Mouse (Mus musculus) spleen, adult 12 weeks (tissue): ENCODE data around the gene Tomm40l.

ENCODE experiments used
- DNase-seq: peaks from one replicate; pipeline ENCODE4 v3.0.0; 2022; ENCODE audit warnings: low spot score

Tomm40l gene

DNA sequence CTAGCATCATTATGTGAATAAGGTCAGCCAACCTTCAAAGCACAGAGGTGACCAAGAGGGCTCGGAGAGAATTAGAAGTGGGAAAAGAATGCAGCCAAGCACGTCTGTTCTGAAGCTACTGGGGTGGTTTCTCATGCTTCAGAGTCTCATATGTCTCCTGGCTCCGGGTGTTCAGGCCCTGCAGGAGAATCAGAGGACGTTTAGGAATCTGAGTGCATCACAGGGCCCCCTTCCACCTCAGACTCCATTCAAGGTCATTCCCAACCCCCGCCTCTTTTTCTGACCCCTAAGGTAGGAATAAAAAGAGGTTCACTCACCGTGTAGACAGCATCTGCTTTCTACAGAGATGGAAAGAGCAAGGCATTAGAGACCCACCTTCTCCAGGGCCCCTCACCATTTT, 7.4 kb upstream of the Tomm40l start:
- DNase-seq: no peak

DNA sequence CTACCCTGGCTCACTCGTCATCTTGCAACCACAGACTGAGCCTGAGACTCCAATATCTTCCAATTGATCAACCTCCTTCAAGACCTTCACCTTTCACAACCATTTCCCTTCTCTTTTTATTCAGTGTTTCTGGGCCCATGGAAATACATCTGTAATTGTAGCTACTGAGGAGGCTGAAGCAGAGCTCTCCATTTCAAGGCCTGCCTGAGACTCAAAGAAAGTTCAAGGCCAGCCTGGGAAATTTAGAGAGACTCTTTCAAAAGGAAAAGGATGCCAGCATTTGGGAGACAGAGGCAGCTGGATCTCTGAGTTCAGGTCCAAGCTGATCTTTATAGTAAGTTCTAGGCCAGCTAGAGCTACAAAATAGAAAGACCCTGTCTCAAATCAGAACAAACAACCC, 5.6 kb upstream of the Tomm40l start:
- no peak for DNase-seq

DNA sequence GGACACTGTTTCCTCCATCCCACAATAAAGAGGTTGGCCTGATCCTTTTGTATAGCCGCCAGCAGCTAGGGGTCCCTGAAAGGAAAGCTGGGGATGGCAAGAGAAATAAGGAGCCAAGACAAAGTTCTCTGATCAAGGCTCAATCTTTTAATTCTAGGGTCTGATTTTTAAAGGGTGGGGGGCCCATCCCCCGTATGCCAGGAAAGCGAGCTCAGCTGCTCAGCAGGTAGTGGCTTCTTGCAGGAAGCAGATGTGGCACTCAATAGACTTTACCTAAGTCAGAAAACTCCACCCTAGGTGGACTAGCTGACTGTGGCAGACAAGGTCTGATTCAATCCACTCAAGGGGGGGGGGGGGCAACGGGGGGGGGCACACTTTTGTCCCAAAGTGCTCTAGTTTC, 4.5 kb upstream of the Tomm40l start:
- no peak for DNase-seq

DNA sequence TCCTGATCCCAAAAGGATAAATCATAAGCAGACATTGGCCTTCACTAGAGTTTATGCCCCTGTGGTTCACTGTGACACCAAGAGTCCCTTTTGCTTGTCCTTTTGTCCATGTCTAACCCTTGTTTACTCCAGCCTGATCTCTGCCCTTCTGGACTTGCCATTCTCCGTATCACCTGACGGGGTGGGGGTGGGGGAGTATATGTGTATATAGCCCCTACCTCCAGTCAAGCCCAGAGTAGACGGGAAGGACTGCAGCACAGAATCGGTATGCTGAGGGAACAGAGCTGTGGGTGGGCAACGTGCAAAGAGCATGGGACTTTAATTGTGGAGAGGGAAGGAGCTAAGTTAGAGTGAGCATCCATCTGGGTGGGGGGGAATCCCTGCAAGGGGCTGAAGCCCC, 2.5 kb upstream of the Tomm40l start, which contains the start of gene Apoa2:
Apoa2 (plus strand) TSS at position 198 of the 400 bp plus-strand sequence.
- DNase-seq: no peak

DNA sequence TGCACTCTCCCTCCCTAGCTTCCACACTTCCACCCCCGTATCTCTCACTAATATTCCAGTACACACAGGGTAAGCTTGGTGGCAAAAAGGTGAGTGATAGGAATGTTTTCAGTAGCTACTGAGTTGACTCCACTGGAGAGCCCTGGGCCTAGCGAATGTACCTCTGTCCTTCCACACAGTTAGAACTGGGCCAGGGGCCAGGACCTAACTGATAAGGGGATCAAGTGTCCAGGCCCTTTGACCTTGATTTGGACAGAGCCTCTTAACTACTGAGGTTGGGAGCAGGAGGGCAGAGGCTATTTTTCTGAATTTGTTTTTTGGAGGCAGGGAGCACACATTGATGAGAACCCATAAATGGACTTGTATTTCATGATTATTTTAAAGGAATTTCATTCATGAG, 1.5 kb upstream of the Tomm40l start:
- no peak for DNase-seq

DNA sequence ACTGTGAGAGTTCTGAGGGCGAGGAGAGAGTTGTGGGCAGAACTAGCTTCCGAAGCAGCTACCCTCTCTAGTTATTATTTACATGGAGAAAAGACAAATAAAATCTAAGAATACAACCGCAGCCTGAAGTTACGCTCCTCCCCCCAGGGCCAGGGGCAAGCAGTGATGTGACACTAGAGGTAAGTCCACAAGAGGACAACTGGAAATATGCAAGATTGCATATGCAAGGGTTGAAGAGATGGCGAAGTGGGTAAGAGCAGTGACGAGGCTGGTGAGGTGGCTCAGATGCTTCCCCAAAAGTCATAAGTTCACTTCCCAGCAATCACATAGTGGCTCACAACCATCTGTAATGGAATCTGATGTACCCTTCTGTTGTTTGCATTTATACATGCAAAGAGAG, 854 bp upstream of the Tomm40l start:
- DNase-seq: no peak

DNA sequence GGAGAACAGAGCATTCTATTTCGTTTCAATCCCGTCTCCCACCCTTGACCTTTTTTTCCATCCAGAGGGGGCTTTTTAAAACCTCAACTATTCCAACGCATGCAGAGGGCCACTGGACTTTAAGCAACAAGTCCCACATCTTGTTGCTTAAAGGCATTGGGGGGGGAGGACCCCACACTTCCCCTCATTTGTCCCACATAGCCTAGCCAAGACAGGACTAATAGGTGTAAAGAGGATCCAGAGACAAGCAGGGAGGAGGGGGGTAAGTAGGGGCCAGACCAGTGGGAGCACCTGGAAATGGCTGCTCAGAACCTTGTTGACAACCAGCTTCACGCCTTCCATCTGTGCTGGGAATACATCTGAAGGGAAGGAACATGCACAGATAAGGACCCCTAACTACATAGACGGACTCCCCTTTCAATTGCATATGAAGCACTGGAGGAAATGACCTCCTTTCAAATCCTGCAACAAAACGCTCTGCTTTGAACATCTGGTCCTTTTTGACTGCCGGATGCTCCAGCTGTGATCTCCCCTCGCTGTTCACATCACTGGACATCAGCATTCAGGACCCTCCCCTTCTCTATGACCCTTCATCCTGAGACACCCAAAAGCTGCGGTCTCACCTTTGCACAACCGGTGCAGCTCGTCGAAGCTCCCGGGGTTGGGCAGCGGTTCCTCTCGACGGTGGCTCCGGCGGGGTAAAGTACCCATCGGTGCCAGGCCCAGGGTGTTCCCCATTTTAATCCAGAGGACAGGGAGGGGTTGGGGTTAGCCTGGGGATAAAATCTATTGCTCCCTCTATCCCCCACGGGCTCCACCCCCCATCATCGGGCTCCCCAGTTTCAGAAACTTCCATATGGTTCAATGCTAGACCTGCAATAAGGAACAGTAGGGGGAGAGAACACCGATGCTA, 777 bp downstream of the Tomm40l start:
- no peak for DNase-seq

DNA sequence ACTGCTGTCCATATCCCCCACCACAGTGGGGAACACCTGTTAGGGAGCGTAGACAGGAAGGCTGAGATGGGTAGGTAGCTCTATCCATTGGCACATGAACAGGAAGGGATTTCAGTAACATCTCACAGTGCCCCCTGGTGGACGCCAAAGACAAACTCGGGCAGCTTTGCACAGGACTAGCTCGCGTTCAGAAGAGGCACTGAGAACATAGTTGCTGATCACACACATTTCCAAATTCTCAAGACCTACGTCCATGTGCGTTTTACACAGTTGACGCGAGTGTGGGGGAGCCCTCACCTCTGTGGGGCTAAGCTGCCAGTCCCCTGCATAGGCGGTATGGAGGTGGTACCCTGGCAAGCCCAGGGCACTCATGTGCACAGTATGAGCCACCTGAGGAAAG, 1.4 kb downstream of the Tomm40l start:
- DNase-seq: peak; percentile 63

DNA sequence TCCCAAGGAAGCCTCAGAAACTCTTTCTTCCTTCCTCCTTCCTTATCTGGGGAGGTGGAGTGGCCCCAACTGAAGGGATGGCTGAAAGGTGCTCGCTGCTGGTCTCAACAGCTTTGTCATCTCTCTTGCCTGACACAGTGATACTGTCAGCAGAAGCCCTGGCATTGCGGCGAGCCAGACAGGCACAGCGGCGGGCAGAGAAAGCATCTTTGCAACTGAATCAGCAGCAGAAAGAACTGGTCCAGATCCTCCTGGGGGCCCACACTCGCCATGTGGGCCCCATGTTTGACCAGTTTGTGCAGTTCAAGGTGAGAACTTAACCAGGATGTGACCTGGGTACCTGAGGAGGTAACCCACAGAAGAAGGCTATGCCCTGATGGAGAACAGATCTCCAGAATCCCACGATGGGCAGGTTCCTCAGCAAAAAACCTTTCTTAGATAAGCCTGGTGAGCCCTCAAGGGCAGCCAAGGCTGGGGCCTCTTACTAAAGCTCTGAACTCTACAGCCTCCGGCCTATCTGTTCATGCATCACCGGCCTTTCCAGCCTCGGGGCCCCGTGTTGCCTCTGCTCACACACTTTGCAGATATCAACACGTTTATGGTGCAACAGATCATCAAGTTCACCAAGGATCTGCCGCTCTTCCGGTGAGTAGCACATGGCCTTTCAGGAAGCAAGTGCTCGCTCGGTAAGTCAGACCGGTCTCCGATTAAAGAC, 5.9 kb downstream of the Tomm40l start:
- no peak for DNase-seq

DNA sequence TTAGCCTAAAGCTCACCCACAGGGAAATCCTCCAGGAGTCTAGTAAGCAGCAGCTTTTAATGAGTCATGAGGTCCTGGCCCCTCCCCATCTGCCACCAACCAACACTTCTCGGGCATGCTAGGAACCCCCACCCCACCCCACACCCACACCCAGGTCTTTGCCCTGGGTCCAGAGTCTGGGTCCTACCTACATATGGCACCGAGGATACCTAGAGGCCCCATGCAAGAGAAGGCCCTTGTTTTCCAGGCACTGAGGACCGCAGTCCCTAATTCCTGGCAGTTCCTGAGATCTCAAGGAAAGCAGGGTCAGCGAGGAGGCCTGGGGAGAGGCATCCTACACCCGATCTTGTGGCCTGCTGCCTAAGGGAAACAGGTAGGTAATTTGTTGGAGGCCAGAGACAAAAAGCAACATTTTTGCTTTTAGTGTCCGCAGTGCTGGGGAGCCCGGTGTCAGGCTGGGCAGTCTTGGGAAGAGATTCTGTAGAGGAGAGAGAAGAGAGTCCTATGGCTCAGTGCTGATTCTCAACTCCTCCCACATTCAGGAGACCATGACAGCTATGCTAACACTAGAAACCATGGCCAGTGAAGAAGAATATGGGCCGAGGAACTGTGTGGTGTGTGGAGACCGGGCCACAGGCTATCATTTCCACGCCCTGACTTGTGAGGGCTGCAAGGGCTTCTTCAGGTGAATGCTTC, 8.4 kb downstream of the Tomm40l start, which contains the start of gene Nr1i3:
Nr1i3 (plus strand) TSS at position 170 of the 696 bp plus-strand sequence.
- no peak for DNase-seq

DNA sequence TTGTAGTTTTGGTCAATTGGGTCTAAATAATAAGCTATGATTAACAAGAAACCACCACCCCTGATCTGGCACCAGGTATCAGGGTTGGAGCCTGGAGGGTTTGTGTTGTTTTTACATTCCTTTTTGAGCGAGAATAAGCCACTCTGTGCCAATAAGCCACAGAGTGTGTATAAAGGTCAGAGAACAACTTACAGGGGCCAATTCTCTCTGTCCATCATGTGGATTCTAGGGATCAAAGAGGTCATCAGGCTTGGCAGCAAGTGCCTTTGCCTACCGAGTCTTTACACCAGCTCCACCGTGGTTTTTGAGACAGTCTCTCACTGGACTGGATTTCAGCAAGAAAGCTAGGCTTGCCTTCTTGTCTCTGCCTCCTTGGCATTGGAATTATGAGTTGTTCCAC, 9.5 kb downstream of the Tomm40l start:
- DNase-seq: no peak

DNA sequence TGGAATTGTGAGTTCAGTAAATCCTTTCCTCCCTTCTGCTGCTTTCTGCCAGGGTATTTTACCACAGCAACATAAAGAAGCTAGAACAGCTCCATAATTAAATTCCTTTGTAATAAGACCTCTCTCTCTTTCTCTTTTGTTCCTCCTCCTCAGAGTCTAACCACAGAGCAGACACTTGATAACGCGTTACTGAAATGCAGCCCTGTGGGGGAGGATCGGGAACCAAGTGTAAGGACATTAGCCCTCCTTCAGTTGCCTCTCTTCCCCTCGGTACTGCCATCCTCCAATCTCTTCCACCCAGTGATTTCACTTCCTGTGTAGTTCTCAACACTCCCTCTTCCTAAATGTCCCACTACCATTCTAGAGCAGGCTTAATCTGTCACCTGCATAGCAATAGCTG, 12.9 kb downstream of the Tomm40l start:
- DNase-seq: no peak

DNA sequence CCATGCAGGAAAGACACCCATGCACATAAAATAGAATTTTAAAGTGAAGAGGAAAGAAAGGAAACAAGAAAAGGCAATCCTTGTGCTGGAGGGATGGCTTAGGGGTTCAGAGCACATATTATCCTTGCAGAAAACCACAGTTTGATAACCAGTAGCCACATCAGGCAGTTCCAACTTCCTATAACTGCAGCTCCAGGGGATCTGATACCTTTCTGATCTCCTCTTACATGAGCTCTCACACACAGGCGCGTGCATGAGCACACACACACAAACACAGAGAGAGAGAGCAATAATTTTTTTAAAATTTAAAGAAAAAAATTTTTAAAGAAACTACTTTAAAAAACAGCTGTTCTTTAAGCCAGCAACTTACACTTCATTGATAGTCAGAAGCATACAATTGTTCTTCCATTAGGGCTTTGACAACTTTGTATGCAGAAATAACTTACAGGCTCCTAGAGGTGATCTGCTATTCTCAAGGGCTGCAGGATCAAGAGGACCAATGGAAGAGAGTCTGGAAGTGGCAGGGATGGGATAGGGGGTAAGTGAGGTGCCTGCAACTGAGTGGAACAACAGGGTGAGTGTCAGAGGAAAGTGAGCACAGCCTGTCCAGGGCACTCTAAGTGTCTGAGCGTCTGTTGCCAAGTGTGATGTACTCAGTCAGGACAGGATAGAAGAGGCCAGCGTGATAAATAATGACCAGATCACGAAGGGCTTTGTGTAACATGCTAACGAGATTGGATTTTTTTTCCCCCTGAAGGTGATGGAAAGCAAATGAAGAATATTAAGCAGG, 16.4 kb downstream of the Tomm40l start:
- DNase-seq: no peak

DNA sequence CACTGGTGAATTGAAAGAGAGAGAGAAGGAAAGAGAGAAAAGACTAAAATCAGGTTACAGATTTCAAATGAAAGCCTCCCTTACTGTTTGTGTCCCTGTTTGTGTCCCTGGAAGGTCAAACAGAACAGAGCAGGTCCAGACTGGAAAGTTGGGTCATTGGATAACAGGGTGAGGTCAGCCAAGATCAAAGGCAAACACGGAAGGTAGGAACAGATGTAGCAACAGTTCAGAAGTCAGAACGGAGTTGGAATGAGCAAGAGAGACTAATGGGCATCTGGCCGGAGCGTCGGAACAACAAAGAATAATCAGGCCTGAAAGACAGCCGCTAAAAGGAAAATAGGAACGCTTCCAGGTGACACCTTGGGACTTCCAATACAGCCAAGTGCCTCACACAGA, 18.1 kb downstream of the Tomm40l start:
- DNase-seq: no peak

DNA sequence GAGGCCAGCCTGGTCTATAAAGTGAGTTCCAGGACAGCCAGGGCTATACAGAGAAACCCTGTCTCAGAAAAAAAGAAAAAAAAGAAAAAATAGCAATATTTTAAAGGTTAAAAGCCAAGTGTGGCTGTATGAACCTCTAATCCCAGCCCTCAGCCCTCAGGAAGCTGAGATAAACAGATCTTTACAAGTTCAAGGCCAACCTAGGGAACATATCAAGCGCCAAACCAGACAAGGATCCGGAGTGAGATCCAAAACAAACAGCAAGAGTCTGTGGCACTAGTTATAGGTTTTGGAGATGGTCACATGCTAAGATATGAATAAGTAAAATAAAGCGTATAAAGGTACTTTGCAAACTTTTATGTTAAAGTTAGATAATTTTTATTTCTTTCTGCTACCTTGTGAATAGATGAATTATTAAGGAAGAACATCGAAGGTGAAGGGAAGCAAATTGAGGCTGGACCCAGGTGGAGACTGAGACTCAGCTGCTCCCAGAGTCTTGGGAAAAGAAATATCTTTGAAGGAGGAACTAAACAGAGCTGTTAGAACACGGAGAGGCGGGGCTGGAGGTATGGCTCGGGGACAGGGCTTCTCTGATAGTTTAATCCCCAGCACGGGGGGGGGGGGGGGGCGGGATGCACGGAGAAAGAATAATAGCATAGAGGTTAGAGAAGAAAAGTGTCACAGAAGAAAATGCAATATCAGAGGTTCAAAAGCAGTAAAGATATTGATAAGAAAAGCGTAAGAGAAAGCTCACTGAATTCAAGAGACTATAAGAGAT, 18.7 kb downstream of the Tomm40l start:
- DNase-seq: no peak

DNA sequence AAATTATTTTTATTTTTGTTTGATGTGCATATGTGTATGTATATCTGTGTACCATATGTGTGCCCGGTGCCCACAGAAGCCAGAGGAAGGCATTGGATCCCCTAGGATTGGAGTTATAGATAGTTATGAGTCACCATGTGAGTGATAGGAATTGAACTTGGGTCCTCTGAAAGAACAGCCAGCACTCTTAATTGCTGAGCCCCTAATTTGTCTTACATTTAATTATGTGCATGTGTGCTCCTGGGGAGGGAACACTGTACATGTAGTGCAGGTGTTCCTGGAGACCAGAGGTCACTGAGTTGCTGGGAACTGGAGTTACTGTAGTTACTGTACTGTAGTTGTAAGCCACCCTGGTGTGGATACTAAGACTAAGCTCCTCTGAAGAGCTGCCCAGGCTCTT, 21.5 kb downstream of the Tomm40l start:
- DNase-seq: no peak

DNA sequence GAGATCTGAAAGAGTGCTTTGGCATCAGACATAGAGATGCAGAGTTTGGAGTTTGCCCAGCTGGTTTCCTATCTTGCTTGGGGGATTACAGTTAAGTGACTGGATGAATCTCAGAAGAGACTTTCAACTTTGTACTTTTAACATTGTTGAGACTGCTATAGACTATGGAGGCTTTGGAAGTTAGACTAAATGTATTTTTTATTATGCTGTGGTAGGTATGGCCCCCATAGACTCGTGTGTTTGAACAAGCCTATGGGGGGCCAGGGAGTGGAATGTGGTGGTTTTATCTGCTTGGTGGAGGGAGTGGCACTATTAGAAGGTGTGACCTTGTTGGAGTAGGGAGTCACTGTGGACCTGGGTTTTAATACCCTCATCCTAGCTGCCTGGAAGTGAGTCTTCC, 22.8 kb downstream of the Tomm40l start:
- DNase-seq: no peak

DNA sequence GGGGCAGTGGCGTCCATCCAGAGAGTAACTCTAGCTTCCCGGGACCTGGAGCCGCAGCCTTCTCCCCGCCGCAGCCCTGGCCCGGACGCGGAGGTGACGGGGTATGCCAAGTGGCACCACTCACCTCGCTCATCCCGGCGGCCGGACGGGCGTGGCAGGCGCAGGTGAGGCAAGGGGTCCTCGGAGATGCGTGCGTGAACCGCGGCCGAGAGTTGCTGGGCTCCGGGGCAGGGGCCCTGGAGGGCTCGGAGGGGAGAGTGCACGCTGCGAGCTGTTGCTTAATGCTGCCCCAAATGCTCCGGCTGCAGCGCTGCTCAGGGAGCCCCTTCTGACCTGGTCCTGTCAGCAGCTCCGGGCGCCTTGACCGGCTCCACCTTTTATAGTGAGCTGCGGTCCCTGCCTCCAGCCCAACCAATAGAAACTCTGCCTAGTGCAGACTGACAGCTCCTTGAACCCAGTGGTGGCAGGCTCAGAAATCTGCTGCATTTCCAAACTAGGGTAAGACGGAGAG, 26.4 kb downstream of the Tomm40l start, which contains the start of gene Pcp4l1:
Pcp4l1 (minus strand) TSS at position 382 of the 511 bp plus-strand sequence.
- DNase-seq: no peak

DNA sequence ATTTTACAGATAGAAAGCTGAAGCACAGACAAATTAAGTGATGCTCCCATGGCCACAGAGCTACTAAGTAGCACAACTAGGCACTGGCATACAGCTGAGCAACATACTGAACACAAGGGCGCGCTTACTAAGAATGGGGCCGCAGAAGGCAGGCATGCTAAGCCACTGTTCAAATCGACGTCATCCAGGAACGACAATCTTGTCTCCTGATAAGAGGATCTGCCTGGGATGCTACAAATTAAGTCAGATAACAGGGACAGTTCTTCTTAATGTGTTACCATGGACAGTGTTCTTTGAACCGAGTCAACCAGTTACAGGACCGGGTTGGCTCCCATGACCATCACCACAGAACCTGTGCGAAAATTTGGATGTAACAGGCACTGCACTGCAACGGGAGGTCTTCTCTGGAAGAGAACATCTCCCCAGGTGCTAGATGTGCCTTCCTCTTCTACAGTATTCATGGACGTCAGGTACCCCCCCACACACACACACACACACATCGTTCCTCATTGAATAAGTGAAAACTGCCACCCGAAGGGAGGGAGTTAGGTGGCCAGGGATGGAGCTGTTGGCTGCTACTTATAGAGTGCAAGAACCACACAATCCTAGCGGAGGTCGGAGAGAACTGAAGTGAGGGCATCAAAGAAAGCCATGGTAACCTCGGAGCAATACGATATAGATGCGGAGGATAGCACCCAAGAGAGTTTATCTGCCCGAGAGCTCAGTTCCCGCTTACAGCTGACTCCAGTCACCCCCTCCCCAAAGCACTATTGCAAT, 27.1 kb downstream of the Tomm40l start:
- no peak for DNase-seq
